Mouse (Mus musculus) kidney, postnatal 0 days (tissue): ENCODE measurements around the gene Rnaseh2a. TPM values are rescaled to one million over a fixed set of nuclear protein-coding genes. Genes with fewer than 3 reads are reported as not detected.

ENCODE experiments used
- ATAC-seq: fragments of 200-750 bp; cut with Nextera tagmentation; replicated peaks from 2 replicates; pipeline ENCODE4 v1.8.0; 2017; ENCODE audit warnings: low read depth, moderate number of reproducible peaks, moderate TSS enrichment, moderate library complexity; ENCODE audit not compliant: low FRiP score
- DNase-seq: peaks from one replicate; pipeline ENCODE4 v3.0.0-alpha.2; 2016; ENCODE audit warnings: low spot score
- H3K27ac ChIP-seq: fragments of 300-500 bp; sonication (generic); 2 replicates; pipeline ENCODE4 v1.5.1; 2014; ENCODE audit warnings: mild to moderate bottlenecking
- H3K27me3 ChIP-seq: fragments of 300-500 bp; sonication (generic); 2 replicates; pipeline ENCODE4 v1.6.1; 2014; ENCODE audit warnings: low read length, mixed read lengths; ENCODE audit not compliant: insufficient read depth
- H3K36me3 ChIP-seq: fragments of 300-500 bp; sonication (generic); 2 replicates; pipeline ENCODE4 v1.6.1; 2014; ENCODE audit warnings: low read length, mixed read lengths; ENCODE audit not compliant: insufficient read depth
- H3K4me1 ChIP-seq: fragments of 300-500 bp; sonication (generic); replicated peaks from 2 replicates; pipeline ENCODE4 v1.6.1; 2014; ENCODE audit warnings: antibody characterized with exemption, low read length, mixed read lengths; ENCODE audit not compliant: insufficient read depth
- H3K4me2 ChIP-seq: fragments of 300-500 bp; sonication (generic); 2 replicates; pipeline ENCODE4 v1.6.1; 2014; ENCODE audit warnings: mild to moderate bottlenecking, low read length, moderate library complexity, mixed read lengths
- H3K4me3 ChIP-seq: fragments of 300-500 bp; sonication (generic); replicated peaks from 2 replicates; pipeline ENCODE4 v1.5.1; 2014; ENCODE audit warnings: low read depth, low read length
- H3K9ac ChIP-seq: fragments of 300-500 bp; sonication (generic); 2 replicates; pipeline ENCODE4 v1.6.1; 2014; ENCODE audit warnings: low read depth, low read length
- H3K9me3 ChIP-seq: fragments of 300-500 bp; sonication (generic); replicated peaks from 2 replicates; pipeline ENCODE4 v1.6.1; 2016; ENCODE audit warnings: low read length, inconsistent platforms, mixed read lengths
- CTCF ChIP-seq: IDR thresholded peaks from 2 replicates; pipeline ENCODE4 v1.5.1; 2016; ENCODE audit warnings: antibody characterized with exemption, low read depth, mild to moderate bottlenecking, moderate library complexity
- WGBS: fragments of 180-500 bp; shearing (Covaris S2); extraction: QIAGEN DNeasy Blood & Tissue Kit; methylation state at CpG from one replicate; pipeline ENCODE4 v1.1.7; 2014; 5-methylcytosine and 5-hydroxymethylcytosine counted together
- polyA plus RNA-seq: library from polyadenylated mRNA; unstranded; fragments of >200 nt; fragmentation: Nextera tagmentation; extraction: Ambion mirVana; gene quantifications from 2 replicates; pipeline ENCODE4 v1.2.1, GENCODE M21; 2015

Gene Rnaseh2a
- polyA plus RNA-seq, 1 experiment from 2014 or later = 103 TPM

GRCm38 (mm10) chr8:84990349-84990748 is 20.8 kb upstream of the Rnaseh2a start, which contains the start of gene Hook2:
TSS of gene Hook2 (plus strand) at chr8:84990603.
- Histone ChIP-seq H3K4me3 (peak within 1 kb of the TSS; percentile 56), H3K36me3 (0 out of 2 replicates have a peak, but pooled peaks cover 7% of the 10 kb centered on the region), H3K27ac (peak within 1 kb of the TSS; percentile 96), H3K9ac (peak within 1 kb of the TSS; percentile 69), H3K9me3 (no peaks in the 10 kb centered on the region), H3K4me2 (peak within 1 kb of the TSS; percentile 83), H3K4me1 (peaks cover 23% of the 10 kb centered on the region), H3K27me3 (no peaks in the 10 kb centered on the region)
- WGBS = 0% methylated on average over 28 of the region's 28 CpGs
- peak; percentile 93 for TF ChIP-seq CTCF
- peak; percentile 99 for DNase-seq
- ATAC-seq = peak; percentile 87

DNA sequence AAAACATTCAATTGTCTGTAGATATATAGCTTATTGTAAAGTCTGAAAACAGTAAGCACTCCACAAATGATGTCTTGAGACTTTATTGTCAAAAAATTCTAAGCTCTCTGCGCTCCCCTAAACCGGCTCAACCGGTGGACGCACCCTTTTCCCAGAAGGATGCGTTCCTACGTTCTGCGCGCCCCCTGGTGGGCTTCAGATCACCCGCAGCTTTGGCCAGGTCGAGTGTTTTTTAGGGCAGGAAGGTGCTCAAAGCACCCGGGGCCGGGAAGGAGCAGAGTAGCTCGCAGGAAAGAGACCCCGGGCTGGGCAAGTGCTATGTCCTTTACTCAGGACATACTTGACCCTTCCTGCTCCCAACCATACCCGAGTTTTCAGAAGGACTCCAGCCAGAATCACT is 20.2 kb upstream of the Rnaseh2a start:
- H3K9ac ChIP-seq = peak overlapping the region; percentile 58
- H3K9me3 ChIP-seq = no peaks in the 10 kb centered on the region
- H3K4me2 ChIP-seq = peak overlapping the region; percentile 83
- WGBS = under 1% methylated on average over 15 of the region's 15 CpGs
- H3K27me3 ChIP-seq = no peaks in the 10 kb centered on the region
- H3K4me3 ChIP-seq = peak overlapping the region; percentile 56
- DNase-seq (peak; percentile 94), ATAC-seq (peak; percentile 41)
- H3K27ac ChIP-seq = peak overlapping the region; percentile 96
- TF ChIP-seq CTCF = peak; percentile 87
- 0 out of 2 replicates have a peak, but pooled peaks cover 4% of the 10 kb centered on the region for H3K36me3 ChIP-seq
- H3K4me1 ChIP-seq = peaks cover 28% of the 10 kb centered on the region

DNA sequence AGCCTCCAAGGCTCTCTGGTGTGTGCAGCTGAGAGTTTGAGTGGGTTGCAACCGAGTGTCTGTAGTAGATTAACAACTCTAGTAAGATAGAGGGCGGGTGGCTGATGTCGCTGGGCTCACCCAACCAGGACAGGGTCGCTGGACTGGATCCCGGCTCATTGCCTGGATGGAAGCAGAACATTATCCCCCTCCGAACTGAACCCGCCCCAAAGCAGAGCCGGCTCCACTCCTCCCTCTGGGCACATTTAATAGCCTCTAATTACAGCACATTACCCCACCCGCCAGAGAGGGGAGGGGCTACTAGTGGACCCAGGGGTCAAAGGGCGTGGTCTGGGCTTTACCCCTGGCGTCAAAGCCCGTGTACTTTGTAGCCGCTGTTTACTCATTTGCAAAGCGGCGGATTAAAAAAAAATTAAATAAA is 19.8 kb upstream of the Rnaseh2a start:
- peak overlapping the region; percentile 56; the same call in 1 of the 2 replicates for H3K4me3 ChIP-seq
- DNase-seq = peak; percentile 82
- H3K4me1 ChIP-seq = peaks cover 33% of the 10 kb centered on the region
- WGBS = 4% methylated on average over 15 of the region's 15 CpGs
- H3K9ac ChIP-seq = 0 out of 2 replicates have a peak overlapping the region, but pooled peaks have one; percentile 2
- H3K27me3 ChIP-seq = no peaks in the 10 kb centered on the region
- peak overlapping the region; percentile 96 for H3K27ac ChIP-seq
- TF ChIP-seq CTCF = 0 out of 2 replicates have a peak, but pooled peaks have one; percentile 4
- H3K4me2 ChIP-seq = peak overlapping the region; percentile 83
- H3K36me3 ChIP-seq = no peaks in the 10 kb centered on the region
- no peaks in the 10 kb centered on the region for H3K9me3 ChIP-seq
- ATAC-seq = peak; percentile 31

DNA sequence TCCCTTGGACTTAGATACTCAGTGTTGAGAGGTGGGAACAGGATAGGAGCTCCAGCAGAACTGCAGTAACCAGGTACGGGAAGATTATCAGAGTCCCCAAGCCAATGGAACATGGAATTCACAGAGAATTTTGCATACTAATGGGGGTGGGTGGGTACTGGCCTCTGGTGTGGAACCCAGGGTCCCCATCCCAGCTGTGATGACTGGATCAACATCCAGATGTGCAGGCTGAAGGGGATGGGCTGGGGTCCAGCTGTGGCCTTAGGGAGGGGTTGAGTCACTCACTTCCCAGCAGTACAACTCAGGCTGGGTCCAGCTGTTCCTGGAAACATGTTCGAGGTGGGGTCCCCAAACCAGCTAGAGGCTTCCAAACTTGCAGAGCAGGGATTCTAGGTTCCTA is 18.3 kb upstream of the Rnaseh2a start:
- Histone ChIP-seq H3K4me2 (no peak overlapping the region), H3K27me3 (no peaks in the 10 kb centered on the region), H3K9me3 (no peaks in the 10 kb centered on the region), H3K9ac (no peak overlapping the region), H3K27ac (no peak overlapping the region), H3K4me1 (peaks cover 38% of the 10 kb centered on the region), H3K4me3 (no peak overlapping the region), H3K36me3 (no peaks in the 10 kb centered on the region)
- TF ChIP-seq CTCF = no peak
- WGBS = 68% methylated on average over 2 of the region's 2 CpGs
- DNase-seq (no peak), ATAC-seq (no peak)

DNA sequence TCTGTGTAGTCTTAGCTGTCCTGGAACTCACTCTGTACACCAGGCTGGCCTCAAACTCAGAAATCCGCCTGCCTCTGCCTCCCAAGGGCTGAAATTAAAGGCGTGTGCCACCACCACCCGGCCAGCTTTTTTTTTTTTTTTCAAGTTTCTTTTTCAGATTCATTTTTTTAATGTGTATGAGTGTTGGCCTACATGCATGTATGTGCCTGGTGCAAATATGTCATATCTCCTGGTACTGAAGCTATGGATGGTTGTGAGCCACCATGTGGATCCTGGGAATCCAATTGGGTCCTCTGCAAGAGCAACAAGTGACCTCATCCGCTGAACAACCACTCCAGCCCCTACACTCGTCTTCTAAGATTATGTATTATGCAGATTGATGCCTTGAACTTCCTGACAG is 17.8 kb upstream of the Rnaseh2a start:
- Histone ChIP-seq H3K4me2 (no peak overlapping the region), H3K4me1 (peaks cover 40% of the 10 kb centered on the region), H3K9me3 (no peaks in the 10 kb centered on the region), H3K4me3 (no peak overlapping the region), H3K36me3 (no peaks in the 10 kb centered on the region), H3K9ac (no peak overlapping the region), H3K27me3 (no peaks in the 10 kb centered on the region), H3K27ac (no peak overlapping the region)
- DNase-seq (no peak), ATAC-seq (no peak)
- no peak for TF ChIP-seq CTCF
- WGBS = 81% methylated on average over 5 of the region's 5 CpGs

- Histone ChIP-seq H3K9ac (peak overlapping the region; percentile 62; the same call in 1 of the 2 replicates), H3K27ac (peak overlapping the region; percentile 91), H3K4me2 (peak overlapping the region; percentile 99), H3K4me1 (peaks cover 49% of the 10 kb centered on the region), H3K9me3 (no peaks in the 10 kb centered on the region), H3K36me3 (no peaks in the 10 kb centered on the region), H3K4me3 (peak overlapping the region; percentile 45), H3K27me3 (no peaks in the 10 kb centered on the region)
- ATAC-seq (no peak), DNase-seq (no peak)
- TF ChIP-seq CTCF = no peak
- WGBS = 38% methylated on average over 8 of the region's 8 CpGs
Observed at GRCm38 (mm10) chr8:84986379-84986945, 16.9 kb upstream of the Rnaseh2a start.
